Mouse (Mus musculus) megakaryocyte, adult 5-6 weeks (primary cell): ENCODE results near the gene Ccdc33. TPM values are rescaled to one million over a fixed set of nuclear protein-coding genes. Genes with fewer than 3 reads are reported as not detected.

ENCODE experiments used
- ATAC-seq: 2 replicates; pipeline ENCODE4 v1.8.0; 2016; ENCODE audit warnings: mild to moderate bottlenecking, inconsistent platforms; ENCODE audit not compliant: poor library complexity, severe bottlenecking
- total RNA-seq, 2 experiments: library from RNA; stranded (forward) in 1 of 2; stranded (reverse) in 1 of 2; fragments of 153-499, 151-499 nt in 1 of 2; fragments of 221-1000, 200-1000 nt in 1 of 2; gene quantifications; 2 replicates each; pipeline versions ENCODE4 v1.2.3 to v1.2.4; 2015 to 2017

The Ccdc33 gene
- total RNA-seq, 2 experiments from 2014 or later: not detected

DNA sequence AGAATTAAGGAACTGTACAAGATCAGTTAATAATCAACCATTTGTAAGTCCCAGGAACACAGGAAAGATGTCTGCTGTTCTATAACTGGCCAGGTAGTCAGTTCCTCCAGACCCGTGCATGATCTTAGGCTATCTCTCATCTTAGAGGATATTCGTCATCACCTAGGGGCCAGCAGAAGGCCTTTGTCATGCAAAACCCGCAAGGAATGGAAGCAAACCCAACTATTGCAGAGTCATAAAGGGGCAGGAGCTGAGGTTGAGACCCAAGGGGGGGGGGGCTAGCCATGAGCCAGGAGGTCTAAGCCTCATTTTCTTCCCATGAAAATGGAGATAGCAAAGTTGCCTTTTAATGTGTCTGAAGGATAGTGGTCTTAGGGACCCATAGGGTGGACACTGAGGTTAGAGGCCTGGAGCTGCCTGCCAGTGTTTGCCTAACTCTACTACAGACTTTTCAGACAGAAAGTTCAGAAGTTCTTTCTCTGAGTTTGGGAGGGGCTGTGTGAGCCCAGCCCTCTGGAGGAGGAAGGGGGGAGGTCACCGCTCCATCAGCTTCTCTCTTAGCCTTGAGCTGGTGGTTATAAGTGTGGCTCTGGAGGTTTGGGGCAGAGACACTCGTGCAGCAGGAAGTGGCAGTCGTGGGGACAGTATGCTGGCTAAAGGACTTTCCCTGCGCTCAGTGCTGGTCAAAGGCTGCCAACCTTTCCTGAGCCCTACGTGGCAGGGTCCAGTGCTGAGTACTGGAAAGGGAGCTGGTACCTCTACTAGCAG, 104.0 kb downstream of the Ccdc33 start:
- peak; percentile 77 for ATAC-seq

DNA sequence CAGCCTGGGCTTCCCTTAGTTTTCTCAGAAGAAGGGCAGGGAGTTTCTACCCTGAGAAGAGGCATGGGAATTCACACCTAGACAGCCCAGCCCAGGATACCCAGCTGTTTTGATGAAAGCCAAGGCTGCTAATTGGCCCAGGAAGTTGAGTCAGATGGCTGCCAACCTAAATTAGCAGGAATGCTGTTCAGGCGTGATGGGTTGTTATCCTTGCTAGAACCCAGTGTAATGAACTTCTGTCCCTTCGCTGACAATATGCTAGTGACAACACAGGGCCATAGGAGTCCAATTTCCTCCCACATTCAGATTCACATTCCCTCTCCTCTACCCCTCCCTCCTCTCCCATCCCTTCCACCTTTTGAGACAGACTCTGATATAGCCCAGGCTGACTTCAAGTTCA, 105.7 kb downstream of the Ccdc33 start:
- ATAC-seq: no peak

DNA sequence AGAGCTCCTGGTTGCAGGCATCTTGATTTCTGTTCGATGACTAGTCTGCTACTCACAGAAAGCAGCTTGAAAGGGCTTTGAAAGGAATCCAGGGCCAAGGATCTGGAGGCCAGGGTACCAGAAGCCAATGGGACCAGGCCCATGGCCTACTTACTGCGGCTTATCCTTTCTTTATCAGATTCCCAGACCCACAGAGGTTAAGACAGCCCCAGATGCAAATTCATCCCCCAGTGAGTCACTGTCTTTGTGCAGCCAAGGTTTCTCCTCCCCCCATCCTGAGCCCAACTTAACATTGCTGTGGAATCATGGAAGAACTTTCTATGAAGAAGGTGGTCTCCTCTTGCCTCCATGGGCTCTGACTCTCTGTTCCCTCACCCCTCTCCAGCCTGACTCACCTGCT, 106.1 kb downstream of the Ccdc33 start:
- ATAC-seq: no peak

DNA sequence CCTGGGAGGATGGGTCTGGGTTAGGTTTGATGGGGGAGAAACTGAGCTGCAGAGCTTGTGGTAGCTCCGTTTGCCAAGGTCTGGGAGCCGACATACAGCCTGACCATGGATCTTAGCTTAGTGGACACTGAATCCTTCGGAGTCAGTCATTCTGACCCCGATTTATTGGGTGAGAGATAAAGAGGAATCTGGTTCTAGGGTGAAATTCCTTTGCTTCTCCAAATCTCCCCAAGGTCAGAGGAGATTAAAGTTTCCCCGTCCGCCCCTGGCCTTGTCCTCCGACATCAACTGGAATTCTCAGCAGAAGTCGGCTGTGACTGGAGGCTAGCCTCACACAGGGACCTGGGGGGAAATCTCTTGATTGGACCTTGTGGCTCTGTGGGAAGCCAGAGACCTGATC, 107.1 kb downstream of the Ccdc33 start:
- ATAC-seq: no peak

DNA sequence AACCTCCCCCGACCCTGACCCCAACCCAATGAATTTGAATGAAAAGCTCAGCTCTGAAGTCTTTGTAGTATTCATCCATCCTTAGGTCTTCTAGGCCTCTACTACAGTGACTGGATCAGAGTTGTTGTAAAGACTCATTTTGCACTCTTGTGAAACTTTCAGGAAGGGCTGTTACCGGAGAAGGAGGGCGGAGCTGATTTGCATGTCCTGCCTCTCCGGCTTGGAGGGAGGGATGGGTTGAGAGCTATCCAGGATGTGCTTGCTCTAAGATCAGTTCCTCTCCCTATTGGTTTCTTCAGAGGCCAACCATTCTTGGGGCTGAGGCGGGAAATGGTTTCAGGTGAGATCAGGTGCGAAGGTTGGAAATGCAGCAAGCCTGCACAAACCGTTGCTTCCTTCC, 107.6 kb downstream of the Ccdc33 start:
- 0 out of 2 replicates have a peak, but pooled peaks have one; percentile 18 for ATAC-seq

DNA sequence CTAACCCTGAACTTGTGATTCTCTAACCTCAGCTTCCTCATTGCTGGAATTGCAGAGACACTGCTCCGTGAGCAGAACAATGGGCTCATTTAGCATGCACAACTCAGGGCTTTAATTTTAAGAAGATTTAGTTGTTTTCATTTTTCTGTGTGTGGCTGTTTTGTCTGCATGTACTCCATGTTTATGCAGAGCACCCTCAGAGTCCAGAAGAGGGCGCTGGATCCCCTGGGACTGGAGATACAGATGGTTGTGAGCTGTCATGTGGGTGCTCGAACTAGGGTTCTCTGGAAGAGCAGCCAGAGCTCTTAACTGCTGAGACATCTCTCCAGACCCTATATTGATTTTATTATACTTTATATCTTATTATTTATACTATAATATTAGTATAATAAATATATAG, 109.0 kb downstream of the Ccdc33 start:
- ATAC-seq: no peak

DNA sequence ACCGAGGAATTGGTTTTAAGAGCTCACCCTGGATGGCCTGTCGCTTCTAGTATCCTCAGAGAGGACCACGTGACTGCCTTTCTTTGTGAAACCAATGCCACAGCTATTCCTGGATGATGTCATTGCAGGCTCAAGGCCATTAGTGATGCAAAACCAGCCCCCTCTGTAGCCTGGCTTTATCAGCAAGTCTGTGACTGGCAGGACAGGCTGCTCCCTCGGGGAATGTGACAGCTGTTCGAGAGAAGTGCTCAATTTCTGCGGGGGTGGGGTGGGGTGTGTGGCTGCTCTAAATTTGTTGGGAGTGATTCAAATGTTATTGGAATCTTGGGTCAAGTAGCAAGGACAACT, 109.6 kb downstream of the Ccdc33 start:
- no peak for ATAC-seq

DNA sequence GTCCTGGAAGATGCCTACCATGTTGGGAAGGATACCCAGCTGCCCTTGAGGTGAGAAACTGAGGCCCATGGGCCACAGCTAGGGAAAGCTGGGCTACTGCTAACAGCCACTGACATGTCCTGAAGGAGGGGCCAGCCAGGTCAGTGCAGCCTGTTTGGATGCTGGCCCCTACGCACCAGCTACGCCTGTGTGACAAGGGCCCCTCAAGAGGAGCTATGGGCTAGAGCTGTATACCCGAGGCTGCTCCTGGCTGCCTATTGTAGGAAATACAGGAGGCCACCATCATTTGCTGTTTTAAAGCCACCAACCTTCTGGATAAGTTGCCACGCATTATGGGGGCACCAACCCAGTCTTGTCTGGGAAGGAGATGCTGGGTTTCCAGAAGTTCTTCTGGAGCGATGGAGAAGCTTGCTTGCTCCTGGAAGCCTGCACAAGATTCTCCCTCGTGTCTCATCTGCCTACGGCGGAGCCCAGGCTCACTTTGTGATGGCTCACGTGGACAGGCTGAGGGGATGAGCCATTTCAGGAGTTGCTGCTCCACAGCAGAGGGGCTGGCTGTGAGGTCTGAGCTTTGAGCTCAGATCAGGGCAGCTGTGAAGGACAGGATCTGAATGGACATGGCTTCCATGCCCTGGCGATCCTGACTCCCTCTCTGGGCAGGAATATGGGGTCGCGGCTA, 110.1 kb downstream of the Ccdc33 start:
- no peak for ATAC-seq

DNA sequence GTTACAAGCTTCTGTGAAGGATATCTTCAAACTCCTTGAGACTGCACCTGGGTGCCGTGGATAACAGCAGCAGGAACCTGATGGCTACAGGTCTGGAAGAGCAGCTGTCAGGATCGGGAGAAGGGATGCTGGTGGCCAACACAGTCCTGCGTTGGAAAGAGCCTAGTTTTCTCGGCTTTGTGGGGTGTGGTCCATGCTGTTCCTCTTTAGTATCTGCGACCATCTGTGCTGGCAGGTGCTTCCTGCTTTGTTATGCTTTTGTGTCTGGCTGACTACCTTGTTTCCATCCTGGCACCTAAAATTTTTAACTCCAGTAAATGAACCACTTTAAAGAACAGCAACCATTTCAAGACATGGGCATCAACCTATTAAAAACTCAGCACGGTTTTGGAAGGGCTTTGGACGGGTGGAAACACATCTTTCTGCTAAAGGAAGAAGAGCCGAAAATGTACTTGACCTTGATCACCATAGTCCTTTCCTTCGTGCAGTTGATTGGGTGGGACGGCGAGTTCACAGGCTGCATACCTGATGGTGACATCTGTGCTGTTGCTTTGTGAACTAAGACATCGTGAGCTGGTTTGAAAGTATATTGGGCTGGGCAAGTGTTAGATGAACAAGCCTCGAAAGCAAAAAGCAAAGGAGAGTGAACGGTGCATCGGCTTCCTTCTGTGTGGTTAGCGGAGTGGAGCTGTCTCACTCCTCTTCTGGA, 112.7 kb downstream of the Ccdc33 start, which contains the start of gene Cyp11a1:
Gene Cyp11a1 (plus strand): TSS at position 659 of the 709 bp plus-strand sequence.
- no peak for ATAC-seq

DNA sequence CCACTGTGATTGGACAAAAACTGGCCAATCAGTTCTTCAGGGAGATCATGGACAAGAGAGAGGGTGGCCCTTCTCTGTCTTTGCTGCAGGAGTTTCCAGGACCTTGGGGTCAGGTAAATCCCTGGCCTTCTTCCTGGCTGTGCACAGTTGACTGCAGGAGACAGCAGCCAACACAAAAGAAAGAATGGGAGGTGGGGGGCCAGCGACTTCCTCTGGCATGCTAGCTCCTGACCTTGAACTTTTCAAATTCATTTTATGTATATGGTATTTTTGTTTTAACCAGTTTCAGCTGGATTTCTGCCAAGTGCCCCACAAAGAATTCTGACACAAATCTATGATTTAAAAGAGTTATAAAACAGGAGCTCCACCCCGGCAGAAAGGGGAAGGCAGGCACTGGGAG, 115.4 kb downstream of the Ccdc33 start:
- no peak for ATAC-seq

DNA sequence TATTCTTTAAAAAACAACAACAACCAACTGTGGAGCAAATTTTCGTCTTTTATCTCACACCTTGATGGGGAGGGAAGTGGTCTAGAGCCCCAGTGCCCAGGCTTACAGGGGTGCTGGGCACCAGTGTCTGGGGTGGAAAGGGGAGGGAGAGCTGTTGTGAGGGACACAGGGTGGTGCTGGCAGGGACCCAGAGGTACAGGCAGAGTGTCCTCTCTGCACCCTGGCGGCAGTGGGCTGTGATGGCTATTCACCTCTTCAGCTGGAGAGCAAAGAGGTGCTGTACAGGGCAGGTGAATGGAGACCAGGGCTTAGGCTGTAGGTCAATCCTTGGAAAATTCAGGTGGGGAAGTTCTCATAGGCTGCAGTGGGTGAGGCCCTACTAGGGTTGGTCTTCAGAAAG, 118.9 kb downstream of the Ccdc33 start:
- no peak for ATAC-seq

DNA sequence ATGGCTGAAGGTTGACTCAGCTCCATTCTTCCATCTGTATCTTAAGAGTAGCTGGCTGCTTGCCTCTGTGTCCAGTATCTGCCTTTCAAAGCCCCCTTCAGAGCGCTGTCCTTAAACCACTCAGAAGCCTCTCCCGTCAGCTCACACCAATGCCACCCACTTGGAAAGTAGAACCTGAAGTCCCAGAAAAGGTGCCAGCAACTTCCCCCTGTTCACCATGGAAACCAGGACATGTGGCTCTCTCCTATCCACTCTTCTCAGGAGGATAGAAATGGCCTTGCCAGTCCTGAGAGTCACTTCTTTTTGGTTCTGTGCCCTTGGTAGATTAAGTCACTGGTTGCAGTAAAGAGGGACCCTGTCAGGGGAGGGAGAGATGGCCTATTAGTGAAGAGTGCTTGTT, 119.9 kb downstream of the Ccdc33 start:
- 0 out of 2 replicates have a peak, but pooled peaks have one; percentile 7 for ATAC-seq

DNA sequence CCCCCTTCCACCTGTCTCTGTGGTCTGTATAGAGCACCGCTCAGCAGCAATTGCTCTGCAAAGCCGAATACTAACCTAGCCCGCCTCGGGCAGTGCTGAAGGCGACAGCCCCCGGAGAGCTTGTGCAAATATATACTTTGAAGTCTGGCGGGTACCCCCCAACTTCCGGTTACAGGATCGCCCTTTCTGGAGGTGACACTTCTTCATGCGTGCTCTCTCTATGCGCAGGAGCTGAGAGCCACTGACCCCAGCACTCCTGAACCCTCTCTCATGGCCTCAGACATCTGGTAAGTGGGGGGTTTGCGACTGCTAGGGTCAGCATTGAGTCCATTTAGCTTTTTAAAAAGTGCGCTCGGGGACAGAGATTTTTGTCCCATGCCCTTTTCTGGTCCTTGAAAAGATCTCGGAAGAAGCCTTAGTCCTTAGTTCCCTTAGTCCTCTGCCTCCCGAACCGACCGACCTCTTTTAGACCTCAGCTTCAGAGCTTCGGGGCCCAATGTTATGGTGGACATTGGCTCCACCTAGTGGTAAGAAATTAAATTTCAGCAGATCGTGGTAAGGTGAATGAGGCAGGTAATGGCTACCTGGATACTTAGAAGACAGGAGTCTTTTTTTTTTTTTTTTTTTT, 120.5 kb downstream of the Ccdc33 start:
- peak; percentile 91 for ATAC-seq

DNA sequence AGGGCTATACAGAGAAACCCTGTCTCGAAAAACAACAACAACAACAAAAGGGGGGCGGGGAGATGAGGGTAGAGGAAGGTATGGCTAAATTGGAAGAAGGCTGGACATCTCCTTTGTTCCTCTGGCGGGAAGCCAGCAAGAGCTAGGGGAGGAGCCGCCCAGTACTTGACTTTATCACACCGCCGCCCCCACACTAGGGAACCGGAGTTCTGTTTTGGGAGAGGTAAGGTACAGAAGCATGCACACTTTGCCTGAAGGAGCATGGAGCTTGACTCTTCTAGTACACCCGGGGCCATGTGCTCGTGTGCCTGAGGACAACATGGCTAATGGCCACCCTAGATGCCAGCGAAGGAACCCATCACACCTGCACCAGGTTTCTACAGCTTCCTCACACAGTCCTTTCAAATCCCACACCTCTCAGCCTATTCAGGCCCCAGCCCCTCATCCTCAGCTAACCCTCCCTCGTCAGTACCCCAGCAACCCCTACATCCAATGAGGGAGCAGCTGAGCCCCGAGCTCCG, 121.1 kb downstream of the Ccdc33 start:
- ATAC-seq: no peak

DNA sequence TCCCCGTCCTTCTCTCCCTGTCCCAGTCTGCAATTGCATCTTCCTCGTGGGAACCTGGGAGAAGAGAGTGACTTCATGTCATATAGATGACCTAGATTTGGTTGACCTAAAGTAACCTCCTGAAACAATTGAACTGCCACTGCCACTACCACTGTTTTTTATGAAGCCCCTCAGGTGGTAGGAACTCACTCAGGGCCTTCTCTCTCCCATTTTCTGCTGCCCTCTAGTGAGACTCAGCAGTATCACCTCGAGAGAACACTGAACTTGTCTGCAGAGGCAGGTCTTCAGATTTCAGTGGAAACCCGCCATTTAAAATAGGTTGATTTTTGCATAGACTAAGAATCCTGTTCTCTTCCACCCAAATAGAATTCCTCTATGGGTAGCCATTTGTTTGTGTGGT, 123.3 kb downstream of the Ccdc33 start:
- no peak for ATAC-seq

DNA sequence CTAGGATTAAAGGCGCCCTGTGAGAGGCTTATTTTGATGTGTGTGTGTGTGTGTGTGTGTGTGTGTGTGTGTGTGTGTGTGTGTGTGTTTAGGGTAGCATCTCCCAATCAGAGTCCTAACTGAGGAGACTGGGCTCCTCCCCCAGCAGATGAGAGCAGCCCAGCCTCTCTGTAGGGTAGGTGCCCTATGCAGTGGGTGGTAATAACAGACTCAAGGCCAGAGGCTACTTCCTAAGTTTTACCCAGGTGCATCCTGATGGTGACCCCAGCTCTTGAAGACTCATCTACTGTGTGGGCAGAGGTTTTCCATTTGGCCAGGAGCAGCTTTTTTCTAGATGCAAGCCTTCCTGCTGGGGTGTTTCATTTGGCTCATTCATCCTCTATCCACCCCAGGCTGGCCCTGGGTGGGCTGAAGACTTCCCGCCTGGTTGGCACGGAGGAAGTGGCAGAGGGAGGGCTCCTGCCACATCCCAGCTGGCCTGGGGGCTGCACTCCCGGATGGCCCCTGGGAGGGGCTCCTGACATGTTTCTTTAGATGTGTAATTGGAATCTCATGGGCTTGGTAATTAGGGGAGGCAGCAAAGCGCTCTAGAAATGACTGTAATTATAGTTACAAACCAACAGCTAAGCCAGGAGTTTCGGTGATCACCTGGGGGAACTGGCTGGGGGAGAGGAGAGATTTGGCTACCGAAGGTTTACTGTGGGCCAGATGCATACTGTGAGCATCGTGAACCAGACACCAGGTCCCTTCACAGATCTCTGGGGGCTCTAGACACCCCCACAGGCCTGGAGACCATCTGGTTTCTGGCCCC, 125.6 kb downstream of the Ccdc33 start:
- no peak for ATAC-seq

DNA sequence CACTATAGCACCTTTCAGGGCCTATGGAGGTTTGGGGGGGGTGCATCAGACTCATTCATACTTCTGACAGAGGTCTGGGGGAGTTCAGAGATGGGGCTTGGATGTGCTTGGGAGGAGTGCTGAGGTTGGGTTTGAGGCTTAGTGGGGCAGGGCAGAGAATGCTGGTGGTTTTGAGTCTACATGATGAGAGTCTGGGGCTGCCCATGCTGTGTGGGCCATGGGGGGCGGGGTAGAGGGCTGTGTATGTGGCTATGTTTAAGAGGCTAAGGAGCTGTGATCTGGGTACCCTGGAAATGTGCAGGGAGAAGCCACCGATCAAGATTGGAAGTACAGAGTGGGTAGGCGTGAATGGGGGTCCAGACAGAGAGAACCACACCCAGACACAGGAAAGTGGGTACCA, 126.6 kb downstream of the Ccdc33 start:
- no peak for ATAC-seq

DNA sequence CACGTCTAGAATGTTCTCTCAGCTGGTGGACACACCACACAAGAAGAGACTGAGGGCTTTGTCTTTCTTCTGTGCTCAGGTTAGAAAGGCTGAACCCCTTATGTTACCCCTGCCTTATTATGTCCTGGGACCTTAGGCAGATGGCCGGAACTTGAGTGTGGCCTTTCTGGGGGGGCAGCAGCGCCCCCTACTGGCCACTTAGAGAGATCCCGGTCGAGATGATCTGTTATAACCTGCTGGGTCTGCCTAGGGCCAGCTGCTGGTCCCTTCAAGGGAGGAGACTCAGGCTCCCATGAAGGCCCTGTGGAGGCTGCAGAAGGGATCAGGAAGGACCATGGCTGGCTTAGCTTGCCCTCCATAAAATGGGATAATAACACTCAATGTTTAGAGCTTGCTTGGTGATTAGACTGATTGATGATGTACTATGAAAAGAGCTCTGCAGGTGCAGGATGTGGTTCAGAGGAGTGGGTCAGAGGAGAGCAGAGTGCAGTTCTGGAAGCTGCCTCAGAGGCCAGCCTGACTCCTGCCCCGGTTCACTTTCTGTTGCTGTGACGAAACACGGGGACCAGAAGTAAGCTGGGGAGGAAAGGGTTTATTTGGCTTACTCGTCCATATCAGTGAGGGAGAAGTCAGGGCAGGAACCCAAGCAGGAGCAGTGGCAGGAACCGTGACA, 128.0 kb downstream of the Ccdc33 start:
- peak; percentile 83 for ATAC-seq

DNA sequence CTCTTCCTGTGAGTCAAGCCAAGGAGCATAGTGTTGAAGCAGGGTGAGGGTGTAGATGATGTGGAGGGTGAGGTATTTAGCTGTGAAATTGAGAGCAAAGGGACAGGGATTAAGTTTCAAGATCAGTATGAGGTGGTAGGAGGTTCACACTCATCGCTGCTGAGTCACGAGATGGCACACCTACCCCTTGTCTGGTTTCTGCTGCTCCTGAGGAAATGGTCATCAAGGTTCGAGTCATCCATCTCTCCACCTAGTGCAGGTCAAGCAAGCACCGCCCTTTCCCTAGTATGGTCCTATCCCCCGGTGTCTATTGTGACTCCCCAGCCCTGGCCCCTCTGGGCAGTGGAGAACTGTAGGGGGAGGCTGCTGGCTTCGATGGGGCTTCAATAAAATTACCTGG, 129.3 kb downstream of the Ccdc33 start:
- ATAC-seq: no peak

DNA sequence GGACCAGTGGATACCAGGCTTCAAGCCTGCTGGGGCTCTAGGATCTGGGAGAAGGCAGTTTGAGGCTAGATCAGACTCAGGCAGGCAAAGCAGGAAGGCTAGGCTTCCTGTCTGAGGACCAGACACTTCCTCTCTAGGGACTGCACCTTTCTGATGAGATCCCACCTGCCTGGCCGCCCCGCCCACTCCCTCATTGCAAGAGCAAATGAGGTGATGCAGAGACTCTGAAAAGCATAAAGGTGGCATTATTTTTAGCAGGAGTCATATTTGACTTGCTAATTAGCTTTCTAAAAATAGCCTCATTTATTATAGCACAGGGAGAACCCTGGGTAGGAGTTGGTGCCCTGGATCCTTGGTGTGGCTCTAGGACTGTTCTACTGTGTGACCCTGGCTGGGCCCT, 130.5 kb downstream of the Ccdc33 start:
- no peak for ATAC-seq
